8 mouse cellular contexts compared by ENCODE assay signal in the genomic region with DNA sequence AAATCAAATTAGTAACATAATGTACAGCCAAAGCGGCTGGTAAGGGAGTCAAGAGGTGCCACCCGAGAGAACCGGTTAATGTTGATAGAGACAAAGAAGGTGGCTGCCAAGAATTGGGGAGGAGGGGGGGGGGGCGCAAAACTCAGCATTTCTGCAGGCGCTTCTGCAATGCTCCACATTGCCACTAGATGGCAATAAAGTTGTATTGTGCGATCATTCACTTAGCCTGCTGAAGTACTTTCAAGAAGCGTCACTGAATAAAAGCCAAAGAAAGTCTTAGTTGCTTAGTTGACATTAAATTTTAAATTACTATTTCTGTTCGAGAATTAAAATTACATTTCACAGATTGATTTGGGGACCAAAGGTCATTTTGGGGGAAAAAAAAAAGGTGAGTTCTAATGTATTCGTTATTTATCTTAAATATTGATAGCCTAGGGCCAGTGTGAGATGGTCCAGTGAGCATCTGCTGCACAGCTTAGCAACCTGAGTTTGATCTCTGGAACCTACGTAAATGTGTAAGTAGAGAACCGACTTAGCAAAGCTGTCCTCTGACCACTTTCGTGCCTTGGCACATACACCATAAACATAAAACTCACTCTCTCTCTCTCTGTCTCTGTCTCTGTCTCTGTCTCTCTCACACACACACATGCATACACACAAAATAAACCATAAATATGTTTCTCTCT.
A peak's percentile ranks its signal among the peaks of the same experiment; 100 is the strongest.
DNase-seq lines count a peak whose midpoint lies in the region; ATAC-seq and TF ChIP-seq lines count a peak whose summit lies in the region.

No protein-coding gene starts in this region.

- H3K27ac ChIP-seq in embryonic facial prominence, embryonic 14.5 days (replicated peaks; ENCODE audit: low read depth, low read length) = no peak overlapping the region
- H3K27ac ChIP-seq in spleen, adult 2 months (ENCODE audit: insufficient read depth, low read length) = no peak overlapping the region

- WGBS in embryonic facial prominence, embryonic 14.5 days = 16% methylated on average over 12 of the region's 12 CpGs
- WGBS in spleen, adult 2 months = 22% methylated on average over 12 of the region's 12 CpGs

- peaks cover 18% of the 10 kb centered on the region for H3K4me1 ChIP-seq in embryonic facial prominence, embryonic 14.5 days (ENCODE audit: control insufficient read depth, insufficient read depth, low read length)
- peaks cover 7% of the 10 kb centered on the region; the same call in 1 of the 2 replicates for H3K4me1 ChIP-seq in spleen, adult 2 months (ENCODE audit: control insufficient read depth, insufficient read depth, insufficient read length)

- ATAC-seq in embryonic facial prominence, embryonic 14.5 days (ENCODE audit: low read depth) = no peak; the same call in 1 of the 2 replicates
- peak; percentile 89 for ATAC-seq in inflammation-experienced regulatory T-cells, adult 6 months

- no peaks in the 10 kb centered on the region for H3K9me3 ChIP-seq in embryonic facial prominence, embryonic 14.5 days (ENCODE audit: control insufficient read depth, low read length)

- peak; percentile 72; the same call in 1 of the 2 replicates for TF ChIP-seq CTCF in spleen, adult 2 months (IDR thresholded peaks at IDR 0.05; ENCODE audit: extremely low read depth, insufficient read depth, insufficient read length, insufficient replicate concordance)

- peak; percentile 38 for DNase-seq in adrenal gland, adult 2 months
- no peak for DNase-seq in adrenal gland, adult 8-10 months
- peak; percentile 84 for DNase-seq in 3T3-L1 (ENCODE audit: low read depth, low spot score)
- DNase-seq in adrenal gland, postnatal 36 days = peak; percentile 28 to 64
- peak; percentile 86 for DNase-seq in embryonic facial prominence, embryonic 14.5 days (ENCODE audit: low spot score)
- peak; percentile 87 for DNase-seq in lung, postnatal 36 days
- DNase-seq in spleen, adult 2 months (ENCODE audit: low read depth in 1 of 2, low spot score in 2 of 2) = peak; percentile 44 to 58

- no peak overlapping the region for H3K9ac ChIP-seq in embryonic facial prominence, embryonic 14.5 days (ENCODE audit: low read depth, low read length)

- no peak overlapping the region for H3K4me3 ChIP-seq in embryonic facial prominence, embryonic 14.5 days (ENCODE audit: low read depth, low read length)
- H3K4me3 ChIP-seq in spleen, adult 2 months (ENCODE audit: extremely low read depth, insufficient read depth, insufficient read length) = no peak overlapping the region

- no peak overlapping the region for H3K4me2 ChIP-seq in embryonic facial prominence, embryonic 14.5 days (ENCODE audit: low read depth, low read length)

- TF ChIP-seq POLR2A in spleen, adult 2 months (IDR thresholded peaks at IDR 0.05; ENCODE audit: low read depth, low read length) = no peak

- H3K27me3 ChIP-seq in embryonic facial prominence, embryonic 14.5 days (replicated peaks; ENCODE audit: control insufficient read depth, insufficient read depth, low read length) = no peaks in the 10 kb centered on the region
- no peaks in the 10 kb centered on the region for H3K27me3 ChIP-seq in spleen, adult 2 months (ENCODE audit: control insufficient read depth, insufficient read depth, low read length)

- H3K36me3 ChIP-seq in embryonic facial prominence, embryonic 14.5 days (ENCODE audit: control insufficient read depth, insufficient read depth, low read length) = no peaks in the 10 kb centered on the region
- H3K36me3 ChIP-seq in spleen, adult 2 months (ENCODE audit: control insufficient read depth, insufficient read depth, low read length) = no peaks in the 10 kb centered on the region
